ENCODE assay signal across 17 mouse cellular contexts in genomic region chr7:64989406-64989805, GRCm38 (mm10).
"Had no signal": no experiment of that assay in that cellular context is flagged by ENCODE, and none has a peak within 500 bp of the region (broad histone marks: within the 10 kb centered on the region; RNA-seq: fewer than 3 reads in every experiment).

No protein-coding gene starts in this region.

- DNase-seq: retina, postnatal 1 day; right cerebral cortex, adult 18-20 months; right cerebral cortex, postnatal 14 days; right cerebral cortex, postnatal 25 days; right cerebral cortex, postnatal 4 days; spleen, adult 18-20 months; thymus, adult 18-20 months; thymus, adult 2 months; thymus, postnatal 14 days; thymus, postnatal 25 days; thymus, postnatal 36 days; thymus, postnatal 4 days had no signal

- H3K27ac ChIP-seq: neural tube, embryonic 12.5 days; neural tube, embryonic 13.5 days; neural tube, embryonic 15.5 days; stomach, embryonic 15.5 days; stomach, postnatal 0 days had no signal

- H3K9ac ChIP-seq: neural tube, embryonic 12.5 days; neural tube, embryonic 13.5 days; neural tube, embryonic 15.5 days; stomach, embryonic 15.5 days had no signal

- H3K9me3 ChIP-seq: neural tube, embryonic 12.5 days; neural tube, embryonic 13.5 days; neural tube, embryonic 15.5 days; stomach, embryonic 15.5 days had no signal

- H3K4me3 ChIP-seq: neural tube, embryonic 12.5 days; neural tube, embryonic 13.5 days; neural tube, embryonic 15.5 days; stomach, embryonic 15.5 days had no signal

- H3K27me3 ChIP-seq: neural tube, embryonic 12.5 days; neural tube, embryonic 13.5 days; neural tube, embryonic 15.5 days; stomach, embryonic 15.5 days had no signal

- H3K4me1 ChIP-seq: neural tube, embryonic 12.5 days; stomach, embryonic 15.5 days had no signal

- H3K36me3 ChIP-seq: neural tube, embryonic 12.5 days; neural tube, embryonic 13.5 days; neural tube, embryonic 15.5 days; stomach, embryonic 15.5 days had no signal

- H3K4me2 ChIP-seq: neural tube, embryonic 12.5 days; neural tube, embryonic 13.5 days; neural tube, embryonic 15.5 days; stomach, embryonic 15.5 days had no signal
